Mouse (Mus musculus): ENCODE results near the gene Bcl7a.

Gene Bcl7a

DNA sequence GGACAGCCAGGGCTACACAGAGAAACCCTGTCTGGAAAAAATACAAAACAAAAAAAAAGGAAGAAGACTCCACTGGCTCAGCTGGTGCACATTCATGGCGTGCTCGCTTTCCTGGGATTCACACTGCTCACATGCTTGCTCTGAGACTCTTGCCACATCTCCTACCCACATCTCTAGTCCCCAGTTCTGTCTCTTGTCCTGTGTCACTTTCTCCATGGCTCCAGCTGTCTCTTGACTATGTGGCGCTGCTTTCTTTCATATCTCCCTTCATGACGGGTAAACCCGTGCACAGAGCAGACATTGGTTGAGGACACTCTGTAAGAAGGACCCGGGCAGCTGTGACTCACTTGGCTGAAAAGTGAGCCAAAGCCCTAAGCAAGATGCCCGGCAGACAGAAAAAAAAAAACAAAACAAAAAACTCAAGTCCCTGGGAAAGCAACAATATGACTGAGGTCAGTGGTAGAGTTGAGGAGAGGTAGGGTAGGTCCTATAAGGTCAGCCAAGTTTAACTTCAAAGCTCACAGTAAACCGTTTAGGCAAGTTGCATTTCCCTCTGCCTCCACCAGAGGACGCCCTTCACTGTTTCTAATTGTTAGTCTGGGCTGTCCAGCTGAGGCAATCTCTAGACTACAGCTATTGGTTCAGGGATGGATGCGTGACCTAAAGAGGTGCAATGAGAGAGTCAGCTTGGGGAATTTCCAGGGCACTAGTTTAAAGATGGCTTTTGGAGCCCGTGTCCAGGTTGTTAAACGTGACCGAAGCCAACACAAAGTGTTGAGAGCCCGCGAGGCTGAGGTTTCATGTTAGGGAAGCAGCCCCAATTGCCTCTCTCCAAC, 33.7 kb downstream of the Bcl7a start:
- peak; percentile 85 for DNase-seq (ENCODE audit: low spot score)

GRCm38 (mm10) chr5:123378712-123379111, 35.1 kb downstream of the Bcl7a start:
- no peak for DNase-seq (ENCODE audit: low spot score)

DNA sequence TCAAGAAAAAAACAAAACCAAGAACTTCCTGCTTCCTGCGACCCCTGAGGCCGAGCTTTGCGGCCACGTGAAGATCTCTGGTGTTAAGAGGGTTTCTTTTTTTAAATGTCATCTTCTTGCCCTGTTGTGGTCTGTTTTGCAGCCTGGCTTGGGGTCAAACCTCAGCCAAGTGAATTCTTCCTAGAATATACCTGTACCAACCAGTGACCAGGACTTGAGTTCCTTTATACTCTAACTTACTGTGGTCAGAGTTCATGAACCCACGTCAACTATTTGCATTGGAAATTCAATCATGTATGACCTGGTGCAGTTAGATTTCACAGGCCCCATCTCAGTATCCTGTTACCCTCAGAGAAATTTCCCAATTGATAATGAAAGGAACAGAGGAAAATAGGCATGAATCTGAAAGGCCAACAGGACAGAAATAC, 35.9 kb downstream of the Bcl7a start:
- no peak for DNase-seq (ENCODE audit: low spot score)

DNA sequence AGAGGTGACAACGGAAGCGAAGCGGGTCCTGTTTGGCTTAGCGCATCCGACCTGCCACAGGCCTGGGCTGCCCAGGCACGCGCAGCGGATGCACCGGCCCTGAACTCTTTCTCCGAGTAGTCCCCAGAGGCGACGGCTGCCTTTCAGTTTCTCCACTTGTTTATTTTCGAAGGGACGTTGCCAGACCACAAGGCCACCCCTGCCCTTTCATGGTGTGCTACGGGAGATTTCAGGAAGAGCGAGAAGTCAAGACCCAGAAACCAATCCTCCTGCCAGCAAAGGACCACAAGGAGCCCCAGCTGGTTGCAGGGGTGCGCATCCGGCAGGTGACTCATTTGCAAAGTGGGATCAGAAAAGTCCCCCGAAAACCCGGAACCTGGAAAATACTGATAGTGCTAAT, 38.3 kb downstream of the Bcl7a start:
- no peak for DNase-seq (ENCODE audit: low spot score)

DNA sequence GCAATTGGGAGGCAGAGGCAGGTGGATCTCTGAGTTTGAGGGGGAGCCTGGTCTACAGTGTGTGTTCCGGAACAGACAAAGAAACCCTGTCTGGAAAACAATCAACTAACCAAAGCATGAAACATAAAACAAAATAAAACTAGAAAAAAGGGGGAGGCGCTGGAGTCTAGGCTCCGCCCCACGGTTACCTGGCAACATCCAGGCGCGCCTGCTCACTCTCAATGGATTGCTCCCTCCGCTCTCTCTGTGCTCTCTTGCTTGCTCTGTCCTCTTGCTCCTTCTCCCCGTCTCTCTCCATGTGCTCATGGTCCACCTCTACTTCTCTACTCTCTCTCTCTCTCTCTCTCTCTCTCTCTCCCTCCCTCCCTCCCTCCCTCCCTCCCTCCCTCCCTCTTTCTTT, 39.1 kb downstream of the Bcl7a start:
- DNase-seq (ENCODE audit: low spot score), result no peak

DNA sequence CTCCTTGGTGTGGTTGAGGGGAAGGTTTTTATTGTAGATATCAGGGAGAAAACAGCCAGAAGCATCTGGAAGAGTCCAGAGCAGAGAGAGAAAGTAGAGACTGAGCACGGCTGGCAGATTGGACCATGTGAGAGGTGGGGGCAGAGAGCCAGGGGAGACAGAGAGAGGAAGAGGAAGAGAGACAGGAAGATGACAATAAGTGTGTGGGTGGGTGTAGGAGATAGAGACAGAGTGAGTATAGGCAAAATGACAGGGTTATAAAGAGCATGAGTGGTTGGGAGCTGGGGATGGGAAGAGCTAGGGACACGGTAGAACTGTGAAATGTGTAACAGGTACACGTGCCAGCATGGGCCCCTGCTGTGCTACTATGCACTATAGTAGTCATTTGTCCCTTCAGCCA, 44.8 kb downstream of the Bcl7a start:
- DNase-seq (ENCODE audit: low spot score), result no peak

GRCm38 (mm10) chr5:123390536-123391441, 47.2 kb downstream of the Bcl7a start:
- no peak for DNase-seq (ENCODE audit: low spot score)

- no peak for DNase-seq (ENCODE audit: low spot score)
Measured at GRCm38 (mm10) chr5:123391442-123391809, 47.8 kb downstream of the Bcl7a start.

DNA sequence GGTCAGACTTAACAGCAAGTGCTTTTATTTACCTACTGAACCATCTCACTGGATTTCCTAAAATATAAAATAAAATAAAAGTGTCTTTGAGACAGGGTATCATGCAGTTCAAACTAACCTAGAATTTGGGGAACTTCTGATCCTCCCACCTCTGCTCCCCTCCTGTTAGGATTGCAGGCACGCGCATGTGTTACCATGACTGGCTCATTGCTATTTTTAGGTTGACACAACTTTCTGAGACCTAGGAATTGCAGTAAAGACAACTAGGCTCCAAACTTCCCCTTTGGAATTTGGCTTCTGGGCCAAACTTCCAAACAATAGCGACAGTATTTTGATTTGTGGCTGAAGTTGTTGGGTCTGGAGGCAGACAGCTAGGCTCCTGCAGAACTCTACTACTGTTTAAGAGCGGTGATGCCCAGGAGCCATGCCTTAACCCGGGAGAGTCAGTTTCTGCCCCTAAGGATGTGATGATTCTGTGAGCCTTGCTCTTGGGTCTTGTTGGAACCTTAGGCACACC, 50.2 kb downstream of the Bcl7a start:
- DNase-seq (ENCODE audit: low spot score), result peak; percentile 60

DNA sequence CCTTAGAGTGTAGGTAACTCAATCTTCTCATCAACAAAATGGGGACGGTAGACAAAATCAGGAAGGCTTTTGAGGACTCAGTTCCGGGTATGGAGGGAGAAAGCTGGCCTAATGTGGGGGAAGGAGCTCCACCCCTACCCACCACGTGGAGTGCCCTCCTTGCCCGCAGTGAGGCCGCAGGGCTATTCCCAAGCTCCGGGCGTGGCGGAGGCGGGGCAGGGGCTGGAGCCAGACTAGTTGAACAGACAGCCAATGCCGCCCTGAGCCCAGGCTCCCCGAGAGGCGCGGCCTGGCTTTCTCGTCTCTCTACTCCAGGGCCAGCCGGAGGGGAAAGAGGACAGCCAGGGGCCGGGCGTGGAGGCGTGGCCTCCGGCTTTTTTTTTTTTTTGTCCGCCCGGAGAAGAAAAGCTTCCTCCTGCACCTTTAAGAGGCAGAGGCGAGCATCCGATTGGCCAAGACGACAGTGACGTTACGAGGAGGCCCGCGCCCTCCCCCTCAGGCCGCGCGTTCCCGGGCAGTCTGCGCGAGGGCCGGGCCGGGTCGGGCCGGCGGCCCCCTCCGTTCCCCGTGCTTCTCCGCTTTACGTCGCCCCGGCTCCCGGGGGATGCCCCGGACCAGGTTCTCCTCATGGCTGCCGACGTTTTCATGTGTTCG, 50.8 kb downstream of the Bcl7a start, which contains the start of gene Mlxip:
Mlxip (plus strand) TSS at position 496 of the 654 bp plus-strand sequence.
- DNase-seq (ENCODE audit: low spot score), result peak; percentile 97

- peak; percentile 39 for DNase-seq (ENCODE audit: low spot score)
Measured at GRCm38 (mm10) chr5:123394957-123395881, 51.6 kb downstream of the Bcl7a start.

- peak; percentile 33 for DNase-seq (ENCODE audit: low spot score)
Measured at GRCm38 (mm10) chr5:123396901-123397464, 53.3 kb downstream of the Bcl7a start.

- no peak for DNase-seq (ENCODE audit: low spot score)
Measured at GRCm38 (mm10) chr5:123397786-123398185, 54.2 kb downstream of the Bcl7a start.

DNA sequence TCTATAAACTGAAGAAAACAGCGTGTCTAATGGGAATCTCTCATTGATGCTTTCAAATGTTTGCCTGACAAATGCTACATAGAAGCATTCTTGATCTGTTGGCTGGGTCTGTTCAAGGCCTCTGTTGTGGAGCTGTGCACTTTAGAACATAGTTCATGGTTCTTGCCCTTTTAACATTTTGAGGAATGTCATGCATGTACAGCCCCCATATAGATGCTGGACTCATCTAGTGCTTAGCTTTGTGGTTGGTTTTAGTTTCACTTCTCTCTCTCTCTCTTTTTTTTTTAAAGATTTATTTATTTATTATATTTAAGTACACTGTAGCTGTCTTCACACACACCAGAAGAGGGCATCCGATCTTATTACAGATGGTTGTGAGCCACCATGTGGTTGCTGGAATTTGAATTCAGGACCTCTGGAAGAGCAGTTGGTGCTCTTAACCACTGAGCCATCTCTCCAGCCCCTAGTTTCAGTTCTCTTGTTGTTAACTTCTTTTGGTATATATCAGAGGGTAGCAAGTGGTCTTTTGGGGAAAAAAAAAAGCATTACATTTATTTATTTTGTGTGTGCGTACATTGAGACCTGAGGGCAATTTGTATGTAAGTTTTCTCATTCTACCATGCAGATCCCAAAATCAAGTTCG, 55.3 kb downstream of the Bcl7a start:
- no peak for DNase-seq (ENCODE audit: low spot score)

GRCm38 (mm10) chr5:123404480-123404879, 60.8 kb downstream of the Bcl7a start:
- DNase-seq (ENCODE audit: low spot score), result no peak

- DNase-seq (ENCODE audit: low spot score), result peak; percentile 35
Measured at GRCm38 (mm10) chr5:123406952-123407351, 63.3 kb downstream of the Bcl7a start.

- DNase-seq (ENCODE audit: low spot score), result no peak
Measured at GRCm38 (mm10) chr5:123408176-123408575, 64.5 kb downstream of the Bcl7a start.

DNA sequence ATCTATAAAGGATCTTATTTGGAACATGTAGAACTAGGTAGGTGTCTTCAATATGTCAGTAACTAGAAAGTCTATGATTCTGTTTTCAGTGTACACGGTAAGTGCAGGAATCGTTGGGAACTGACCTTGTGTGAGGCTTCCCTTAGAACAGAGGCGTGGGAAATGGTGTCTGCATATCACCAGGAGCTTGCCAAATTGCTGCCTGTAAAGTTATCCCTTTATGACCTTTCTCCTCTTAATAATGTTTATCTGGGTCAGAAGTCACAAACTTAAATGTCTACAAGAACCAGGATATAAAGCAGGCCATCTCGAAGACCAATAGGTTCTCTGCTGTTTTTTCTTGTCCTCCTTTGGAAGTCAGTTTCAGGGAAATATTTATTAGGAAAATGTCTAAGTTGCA, 68.6 kb downstream of the Bcl7a start:
- DNase-seq (ENCODE audit: low spot score), result no peak

- no peak for DNase-seq (ENCODE audit: low spot score)
Measured at GRCm38 (mm10) chr5:123413866-123414363, 70.3 kb downstream of the Bcl7a start.

DNA sequence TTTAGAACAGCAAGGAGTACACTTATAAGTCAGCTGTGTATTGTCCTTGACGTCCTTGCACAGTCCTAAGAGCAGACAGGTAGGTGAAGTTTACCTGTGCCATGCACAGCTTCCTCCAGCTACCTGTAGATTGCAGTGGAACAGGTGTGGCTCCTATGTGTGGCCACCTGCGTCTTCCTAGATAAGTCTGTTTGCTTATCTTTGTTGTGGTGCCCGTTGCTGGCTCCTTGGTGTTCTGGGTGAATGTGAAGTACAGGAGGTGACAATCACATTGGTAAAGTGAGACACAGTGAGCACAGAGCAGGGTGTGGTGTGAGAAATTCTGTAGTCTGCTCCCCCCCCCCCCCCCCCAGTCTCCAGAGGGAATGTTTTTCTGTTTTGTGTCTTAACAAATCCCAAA, 72.5 kb downstream of the Bcl7a start:
- DNase-seq (ENCODE audit: low spot score), result no peak

Measured in adipocyte (in vitro differentiated cells).